Mouse (Mus musculus) heart, postnatal 0 days (tissue): Measurements from ENCODE around the gene Epas1. TPM values are rescaled to one million over a fixed set of nuclear protein-coding genes. Genes with fewer than 3 reads are reported as not detected.

Experiments used
- ATAC-seq: fragments of 200-750 bp; cut with Nextera tagmentation; 2 replicates; pipeline ENCODE4 v1.8.0; 2017; ENCODE audit warnings: low read depth, moderate number of reproducible peaks, moderate library complexity; ENCODE audit not compliant: insufficient read depth
- DNase-seq: peaks from one replicate; pipeline ENCODE4 v3.0.0-alpha.2; 2016; ENCODE audit warnings: low spot score
- H3K27ac ChIP-seq: fragments of 300-500 bp; sonication (generic); 2 replicates; pipeline ENCODE4 v1.5.1; 2014; ENCODE audit warnings: low read depth, mild to moderate bottlenecking
- H3K27me3 ChIP-seq: fragments of 300-500 bp; sonication (generic); 2 replicates; pipeline ENCODE4 v1.6.1; 2014; ENCODE audit warnings: low read length, mixed read lengths; ENCODE audit not compliant: control insufficient read depth, insufficient read depth
- H3K36me3 ChIP-seq: fragments of 300-500 bp; sonication (generic); replicated peaks from 2 replicates; pipeline ENCODE4 v1.6.1; 2014; ENCODE audit warnings: low read length, mixed read lengths; ENCODE audit not compliant: control insufficient read depth, insufficient read depth
- H3K4me1 ChIP-seq: fragments of 300-500 bp; sonication (generic); 2 replicates; pipeline ENCODE4 v1.6.1; 2014; ENCODE audit warnings: antibody characterized with exemption; ENCODE audit not compliant: control insufficient read depth, insufficient read depth
- H3K4me2 ChIP-seq: fragments of 300-500 bp; sonication (generic); 2 replicates; pipeline ENCODE4 v1.6.1; 2014; ENCODE audit warnings: low read depth, mild to moderate bottlenecking, low read length, moderate library complexity
- H3K4me3 ChIP-seq: fragments of 300-500 bp; sonication (generic); 2 replicates; pipeline ENCODE4 v1.5.1; 2014; ENCODE audit warnings: low read depth, low read length
- H3K9ac ChIP-seq: fragments of 300-500 bp; sonication (generic); replicated peaks from 2 replicates; pipeline ENCODE4 v1.6.1; 2014; ENCODE audit warnings: low read depth, low read length, mixed read lengths
- H3K9me3 ChIP-seq: fragments of 300-500 bp; sonication (generic); replicated peaks from 2 replicates; pipeline ENCODE4 v1.6.1; 2016; ENCODE audit warnings: low read length; ENCODE audit not compliant: control insufficient read depth
- CTCF ChIP-seq: IDR thresholded peaks from 2 replicates; pipeline ENCODE4 v1.5.1; 2016; ENCODE audit warnings: antibody characterized with exemption, control low read depth, low read depth
- EP300 ChIP-seq: IDR thresholded peaks from 2 replicates; pipeline ENCODE4 v1.6.1; 2016; ENCODE audit warnings: antibody characterized with exemption, low read depth
- WGBS: fragments of 180-500 bp; shearing (Covaris S2); extraction: QIAGEN DNeasy Blood & Tissue Kit; methylation state at CpG from one replicate; pipeline ENCODE4 v1.1.7; 2014; 5-methylcytosine and 5-hydroxymethylcytosine counted together
- polyA plus RNA-seq: library from polyadenylated mRNA; unstranded; fragments of >200 nt; fragmentation: Nextera tagmentation; extraction: Ambion mirVana; gene quantifications from 2 replicates; pipeline ENCODE4 v1.2.1, GENCODE M21; 2015
- total RNA-seq: library from RNA; depleted of rRNA; stranded (reverse); fragments of >200 nt; gene quantifications from 2 replicates; pipeline ENCODE4 v1.2.3, GENCODE M21; 2014; ENCODE audit warnings: low replicate concordance

Epas1 gene
- total and polyA plus RNA-seq, 2 experiments from 2014 or later = 9.1 to 28.7 TPM

GRCm38 (mm10) chr17:86744943-86745342, 8.6 kb upstream of the Epas1 start:
- Histone ChIP-seq H3K4me3 (no peak overlapping the region), H3K36me3 (no peaks in the 10 kb centered on the region), H3K4me2 (no peak overlapping the region), H3K9ac (no peak overlapping the region), H3K9me3 (no peaks in the 10 kb centered on the region), H3K4me1 (no peaks in the 10 kb centered on the region), H3K27me3 (no peaks in the 10 kb centered on the region), H3K27ac (no peak overlapping the region)
- ATAC-seq (no peak), DNase-seq (no peak)
- WGBS = 43% methylated on average over 6 of the region's 6 CpGs
- TF ChIP-seq CTCF (no peak), EP300 (no peak)

GRCm38 (mm10) chr17:86751373-86751871, 2.1 kb upstream of the Epas1 start:
- no peak overlapping the region for H3K27ac ChIP-seq
- no peak overlapping the region for H3K9ac ChIP-seq
- 91% methylated on average over 10 of the region's 10 CpGs for WGBS
- TF ChIP-seq EP300 = no peak
- no peak for TF ChIP-seq CTCF
- H3K9me3 ChIP-seq = no peaks in the 10 kb centered on the region
- no peaks in the 10 kb centered on the region for H3K36me3 ChIP-seq
- ATAC-seq (no peak), DNase-seq (no peak)
- no peak overlapping the region for H3K4me3 ChIP-seq
- peaks cover 6% of the 10 kb centered on the region for H3K4me1 ChIP-seq
- H3K27me3 ChIP-seq = 0 out of 2 replicates have a peak, but pooled peaks cover 3% of the 10 kb centered on the region
- no peak overlapping the region for H3K4me2 ChIP-seq

GRCm38 (mm10) chr17:86753931-86754805, 668 bp downstream of the Epas1 start:
- Histone ChIP-seq H3K4me3 (peak overlapping the region; percentile 82), H3K36me3 (no peaks in the 10 kb centered on the region), H3K9me3 (no peaks in the 10 kb centered on the region), H3K27ac (peak overlapping the region; percentile 56), H3K4me2 (peak overlapping the region; percentile 96), H3K4me1 (peaks cover 11% of the 10 kb centered on the region), H3K9ac (peak overlapping the region; percentile 72), H3K27me3 (0 out of 2 replicates have a peak, but pooled peaks cover 3% of the 10 kb centered on the region)
- ATAC-seq (0 out of 2 replicates have a peak, but pooled peaks have one; percentile 31), DNase-seq (peak; percentile 45)
- TF ChIP-seq EP300 = no peak; the same call in 1 of the 2 replicates
- TF ChIP-seq CTCF = no peak
- under 1% methylated on average over 55 of the region's 55 CpGs for WGBS

DNA sequence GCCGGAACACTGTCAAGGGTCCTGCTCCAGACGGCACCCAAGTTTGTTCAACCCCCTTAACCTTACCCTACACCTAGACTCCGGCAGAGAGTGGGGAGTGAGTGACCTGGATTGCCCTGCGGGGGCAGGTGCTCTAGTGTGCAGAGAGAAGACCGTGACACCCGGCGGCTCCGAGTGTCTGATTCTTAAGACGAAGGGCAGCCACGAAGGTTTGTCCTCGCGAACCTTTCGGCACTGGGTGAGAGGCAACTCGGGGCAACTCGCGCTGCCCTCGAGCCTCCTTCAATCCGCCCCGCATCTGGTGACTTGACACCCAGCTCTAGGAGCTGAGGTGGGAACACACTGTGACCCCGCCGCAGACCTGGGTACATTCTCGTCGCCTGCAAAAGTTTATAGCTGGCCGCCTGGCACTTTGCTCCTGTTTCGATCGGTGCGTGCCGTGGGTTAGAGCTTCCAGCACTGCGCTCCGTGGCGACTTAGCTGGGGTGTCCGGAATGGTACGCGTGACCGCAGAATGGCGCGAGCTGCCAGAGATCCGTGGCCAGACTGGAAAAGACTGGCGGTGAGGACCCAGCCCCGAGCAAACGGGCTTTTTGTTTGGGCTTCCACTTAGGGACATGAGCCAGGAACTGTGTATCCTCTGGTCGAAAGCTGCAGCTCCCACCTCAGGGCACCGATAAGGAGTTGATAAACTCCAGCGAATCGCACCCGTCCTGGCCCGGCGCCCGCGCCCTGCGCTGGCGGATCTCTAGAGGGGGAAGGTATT, 1.5 kb downstream of the Epas1 start:
- H3K36me3 ChIP-seq = no peaks in the 10 kb centered on the region
- H3K4me3 ChIP-seq = peak overlapping the region; percentile 82
- H3K27ac ChIP-seq = peak overlapping the region; percentile 56
- TF ChIP-seq EP300 = no peak
- no peak for TF ChIP-seq CTCF
- H3K9me3 ChIP-seq = no peaks in the 10 kb centered on the region
- H3K4me2 ChIP-seq = peak overlapping the region; percentile 96
- ATAC-seq (no peak), DNase-seq (no peak)
- 0 out of 2 replicates have a peak, but pooled peaks cover 3% of the 10 kb centered on the region for H3K27me3 ChIP-seq
- peak overlapping the region; percentile 72 for H3K9ac ChIP-seq
- H3K4me1 ChIP-seq = peaks cover 11% of the 10 kb centered on the region
- WGBS = under 1% methylated on average over 52 of the region's 52 CpGs

- Histone ChIP-seq H3K27me3 (0 out of 2 replicates have a peak, but pooled peaks cover 3% of the 10 kb centered on the region), H3K27ac (peak overlapping the region; percentile 56; the same call in 1 of the 2 replicates), H3K36me3 (no peaks in the 10 kb centered on the region), H3K4me2 (peak overlapping the region; percentile 96), H3K9me3 (no peaks in the 10 kb centered on the region), H3K4me1 (peaks cover 11% of the 10 kb centered on the region), H3K9ac (peak overlapping the region; percentile 72), H3K4me3 (peak overlapping the region; percentile 82)
- WGBS = 28% methylated on average over 11 of the region's 11 CpGs
- DNase-seq = no peak
- ATAC-seq = no peak
- TF ChIP-seq EP300 = no peak
- TF ChIP-seq CTCF = no peak
Observed at GRCm38 (mm10) chr17:86755581-86756195, 2.2 kb downstream of the Epas1 start.
